Mouse (Mus musculus): ENCODE measurements around the gene Phykpl. TPM values are rescaled to one million over a fixed set of nuclear protein-coding genes. Genes with fewer than 3 reads are reported as not detected.

Gene Phykpl
- polyA plus RNA-seq, 1 experiment from 2014 or later: 18.1 TPM

DNA sequence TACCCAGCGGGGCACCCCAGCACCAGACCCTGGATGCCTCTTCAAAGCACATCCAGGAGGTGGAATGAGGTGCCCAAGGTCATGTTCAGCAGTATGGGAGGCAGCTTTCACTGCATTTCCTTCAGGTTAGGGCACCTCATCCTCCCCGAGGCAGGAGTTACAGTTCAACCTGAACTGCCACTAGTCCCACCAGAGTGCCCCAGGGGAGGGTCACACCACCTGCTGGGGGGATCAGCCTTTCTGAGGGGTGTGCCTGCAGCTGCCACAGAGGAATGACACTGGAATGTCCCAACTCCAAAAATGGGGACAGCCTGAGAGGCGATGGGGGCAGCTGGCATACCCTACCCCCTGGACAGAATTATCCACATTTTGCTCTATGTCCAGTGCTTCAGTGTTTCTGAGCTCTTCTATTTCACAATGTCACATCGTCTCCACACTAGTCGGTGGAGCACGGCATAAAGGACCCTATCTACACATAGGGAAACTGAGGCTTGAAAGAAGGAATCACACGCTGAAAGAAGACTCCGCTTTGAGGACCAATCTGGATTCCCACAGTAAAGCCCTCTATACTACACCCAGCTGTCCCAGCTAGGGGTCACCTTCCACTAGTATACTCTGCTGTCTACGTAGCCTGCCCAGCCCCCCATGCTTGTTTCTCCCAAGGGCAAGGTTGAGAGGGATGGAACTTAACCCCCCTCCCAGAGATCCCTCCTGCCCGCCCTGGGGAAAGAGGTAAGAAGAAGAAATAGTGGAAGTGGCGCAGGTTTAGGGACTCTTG lies 64.7 kb downstream of the Phykpl start:
- WGBS: 43% methylated on average over 11 of the region's 11 CpGs

DNA sequence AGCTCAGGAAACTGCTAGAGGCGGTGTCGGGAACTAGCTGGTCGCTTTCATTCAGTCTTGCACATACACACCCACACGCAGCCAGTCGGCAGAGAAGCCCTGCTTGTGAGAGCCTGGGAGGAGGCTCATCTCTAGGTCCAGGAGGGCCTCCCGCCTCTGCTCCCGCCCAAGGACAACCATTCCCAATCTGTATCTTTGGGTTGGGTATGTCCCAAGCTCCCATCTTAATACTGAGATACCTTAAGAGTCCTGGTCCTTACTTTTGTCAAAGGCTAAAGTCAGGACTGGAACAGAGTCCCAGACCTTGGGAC lies 65.3 kb downstream of the Phykpl start:
- H3K4me1 ChIP-seq: peaks cover 37% of the 10 kb centered on the region

More for the DNA sequence above, 64.7 kb downstream of the Phykpl start:
- peak overlapping the region; percentile 66 for H3K9ac ChIP-seq
- H3K36me3 ChIP-seq: peaks cover 5% of the 10 kb centered on the region; the same call in 1 of the 2 replicates
- H3K27ac ChIP-seq: peak overlapping the region; percentile 66
- peaks cover 3% of the 10 kb centered on the region; the same call in 1 of the 2 replicates for H3K27me3 ChIP-seq
- ATAC-seq (ENCODE audit: borderline replicate concordance, extremely low read depth, low FRiP score, low TSS enrichment): no peak
- H3K4me2 ChIP-seq: peak overlapping the region; percentile 92
- no peaks in the 10 kb centered on the region for H3K9me3 ChIP-seq
- peaks cover 43% of the 10 kb centered on the region for H3K4me1 ChIP-seq
- peak overlapping the region; percentile 65 for H3K4me3 ChIP-seq

DNA sequence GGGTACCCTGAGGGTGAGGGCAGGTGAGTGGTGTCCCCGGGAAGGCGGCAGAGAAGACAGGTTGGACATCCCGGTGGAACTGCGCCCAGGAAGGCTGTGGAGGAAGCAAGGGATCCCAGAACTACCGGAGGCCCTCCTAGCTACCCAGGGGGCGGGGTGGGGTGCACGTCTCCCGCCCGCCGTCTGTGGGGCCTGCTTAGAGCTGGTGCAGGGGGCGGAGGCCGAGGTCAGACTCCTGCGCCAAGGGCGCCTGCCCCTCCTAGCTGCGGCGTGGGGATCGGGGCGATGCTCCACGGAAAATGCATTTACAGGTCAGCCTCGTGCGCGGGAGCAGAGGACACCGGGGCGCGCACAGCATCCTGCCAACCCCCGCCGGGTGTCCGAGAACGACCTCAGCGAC lies 65.7 kb downstream of the Phykpl start:
- peaks cover 33% of the 10 kb centered on the region for H3K4me1 ChIP-seq
- 2% methylated on average over 30 of the region's 30 CpGs for WGBS

More for the DNA sequence above, 65.3 kb downstream of the Phykpl start:
- Histone ChIP-seq H3K4me3 (peak overlapping the region; percentile 65), H3K36me3 (peaks cover 2% of the 10 kb centered on the region; the same call in 1 of the 2 replicates), H3K9me3 (no peaks in the 10 kb centered on the region), H3K27ac (peak overlapping the region; percentile 66), H3K27me3 (peaks cover 3% of the 10 kb centered on the region; the same call in 1 of the 2 replicates), H3K9ac (peak overlapping the region; percentile 66), H3K4me2 (peak overlapping the region; percentile 92)
- 3% methylated on average over 7 of the region's 7 CpGs for WGBS
- ATAC-seq (ENCODE audit: borderline replicate concordance, extremely low read depth, low FRiP score, low TSS enrichment): no peak

DNA sequence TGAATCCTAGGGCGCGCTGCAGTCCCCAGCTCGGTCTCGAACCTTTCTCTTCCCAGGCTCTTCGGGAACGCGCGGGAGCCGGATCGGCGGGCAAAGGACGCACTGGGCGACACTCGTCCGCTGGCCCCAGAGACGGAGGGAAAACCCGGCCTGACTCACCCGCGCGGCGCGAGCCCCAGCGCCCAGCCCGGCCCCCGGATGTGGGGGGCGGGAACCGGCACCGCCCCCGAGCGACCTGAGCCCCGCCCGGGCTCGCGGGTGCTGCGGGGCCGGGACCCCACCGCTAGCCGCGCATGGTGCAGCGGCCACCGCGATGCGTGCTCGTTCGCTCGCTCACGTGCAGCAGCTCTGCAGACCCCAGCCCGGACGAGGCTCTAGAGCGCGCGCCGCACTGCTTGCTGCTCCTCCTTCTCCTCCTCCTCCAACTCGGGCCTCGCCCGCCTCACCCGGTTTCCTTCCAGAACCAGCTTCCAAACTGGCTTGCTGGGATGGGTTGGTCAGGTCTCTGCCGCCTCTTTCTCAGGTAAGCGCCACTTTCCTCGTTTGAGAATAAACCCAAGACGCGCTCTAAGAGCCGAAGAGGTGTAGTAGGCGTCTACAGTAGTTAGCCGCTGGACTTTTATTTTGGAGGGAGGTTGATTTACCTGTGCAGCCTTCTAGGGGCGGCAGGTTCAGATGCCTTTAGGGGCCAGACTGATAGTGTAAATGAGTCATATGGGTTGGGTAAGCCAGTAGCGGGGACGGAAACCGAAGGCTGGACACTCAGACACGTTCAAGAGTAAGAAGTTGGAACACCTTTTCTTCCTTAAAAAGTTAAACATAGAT lies 66.3 kb downstream of the Phykpl start, which contains the start of the genes N4bp3 and D930048N14Rik:
Gene N4bp3 (minus strand): TSS at position 152 of the 825 bp plus-strand sequence.
Gene D930048N14Rik (plus strand): TSS at position 264 of the 825 bp plus-strand sequence.
- H3K27me3 ChIP-seq: peaks cover 3% of the 10 kb centered on the region; the same call in 1 of the 2 replicates
- H3K4me3 ChIP-seq: peak within 1 kb of the TSS; percentile 65
- peak within 1 kb of the TSS; percentile 66 for H3K9ac ChIP-seq
- peak within 1 kb of the TSS; percentile 66 for H3K27ac ChIP-seq
- H3K9me3 ChIP-seq: no peaks in the 10 kb centered on the region
- peak; percentile 82 for ATAC-seq (ENCODE audit: borderline replicate concordance, extremely low read depth, low FRiP score, low TSS enrichment)
- H3K4me2 ChIP-seq: peak within 1 kb of the TSS; percentile 92
- peaks cover 27% of the 10 kb centered on the region for H3K4me1 ChIP-seq
- H3K36me3 ChIP-seq: no peaks in the 10 kb centered on the region
- 2% methylated on average over 64 of the region's 70 CpGs for WGBS

More for the DNA sequence above, 65.7 kb downstream of the Phykpl start:
- peak overlapping the region; percentile 65 for H3K4me3 ChIP-seq
- H3K27ac ChIP-seq: peak overlapping the region; percentile 66
- H3K4me2 ChIP-seq: peak overlapping the region; percentile 92
- no peaks in the 10 kb centered on the region for H3K9me3 ChIP-seq
- ATAC-seq (ENCODE audit: borderline replicate concordance, extremely low read depth, low FRiP score, low TSS enrichment): peak; percentile 16; the same call in 1 of the 2 replicates
- H3K9ac ChIP-seq: peak overlapping the region; percentile 66
- peaks cover 3% of the 10 kb centered on the region; the same call in 1 of the 2 replicates for H3K27me3 ChIP-seq
- H3K36me3 ChIP-seq: no peaks in the 10 kb centered on the region

DNA sequence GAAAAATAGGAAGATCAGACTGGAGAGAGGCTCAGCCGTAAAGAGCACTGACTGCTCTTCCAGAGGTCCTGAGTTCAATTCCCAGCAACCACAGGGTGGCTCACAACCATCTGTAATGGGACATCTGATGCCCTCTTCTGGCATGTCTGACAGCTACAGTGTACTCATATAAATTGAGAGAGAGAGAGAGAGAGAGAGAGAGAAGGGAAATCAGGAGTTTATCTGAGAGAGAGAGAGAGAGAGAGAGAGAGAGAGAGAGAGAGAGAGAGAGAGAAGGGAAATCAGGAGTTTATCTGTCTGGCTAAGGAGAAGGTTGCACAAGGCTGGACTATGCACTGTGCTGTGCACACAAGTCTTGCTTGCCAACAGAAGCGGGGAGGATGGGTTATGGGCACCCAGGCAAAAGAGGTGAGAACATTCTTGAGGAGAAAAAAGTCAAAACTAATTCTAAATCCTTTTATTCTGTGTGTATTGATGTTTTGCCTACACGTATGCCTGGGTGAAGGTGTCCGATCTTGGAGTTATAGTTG lies 68.4 kb downstream of the Phykpl start:
- Histone ChIP-seq H3K36me3 (no peaks in the 10 kb centered on the region), H3K9ac (no peak overlapping the region), H3K27me3 (peaks cover 3% of the 10 kb centered on the region; the same call in 1 of the 2 replicates), H3K4me3 (no peak overlapping the region), H3K9me3 (no peaks in the 10 kb centered on the region), H3K27ac (no peak overlapping the region), H3K4me1 (peaks cover 31% of the 10 kb centered on the region), H3K4me2 (no peak overlapping the region)
- WGBS: 85% methylated on average over 4 of the region's 4 CpGs
- no peak for ATAC-seq (ENCODE audit: borderline replicate concordance, extremely low read depth, low FRiP score, low TSS enrichment)

DNA sequence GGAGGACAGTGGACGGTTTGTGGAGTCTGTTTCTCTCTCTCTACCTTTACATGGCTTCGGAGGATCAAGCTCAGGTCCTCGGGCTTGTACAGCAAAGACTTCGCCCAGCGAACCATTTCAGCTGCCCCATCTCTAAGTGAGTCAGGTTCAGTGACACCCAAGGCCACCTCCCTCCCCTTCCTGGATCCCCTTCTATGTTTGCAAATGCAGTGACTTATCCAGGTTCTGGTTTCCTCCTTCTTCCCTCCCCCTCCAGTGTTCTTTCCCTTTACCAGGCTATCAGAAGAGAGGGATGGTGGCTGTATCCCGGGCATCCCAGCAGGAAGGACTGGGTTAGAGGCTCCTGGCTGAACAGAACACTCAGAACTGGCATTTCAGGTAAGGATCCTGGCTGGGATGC lies 69.2 kb downstream of the Phykpl start:
- Histone ChIP-seq H3K4me1 (peaks cover 31% of the 10 kb centered on the region), H3K27ac (no peak overlapping the region), H3K9ac (no peak overlapping the region), H3K36me3 (no peaks in the 10 kb centered on the region), H3K4me2 (no peak overlapping the region), H3K27me3 (peaks cover 3% of the 10 kb centered on the region; the same call in 1 of the 2 replicates), H3K9me3 (no peaks in the 10 kb centered on the region), H3K4me3 (no peak overlapping the region)
- 79% methylated on average over 6 of the region's 6 CpGs for WGBS
- no peak for ATAC-seq (ENCODE audit: borderline replicate concordance, extremely low read depth, low FRiP score, low TSS enrichment)

Other genes with a start within 250 kb of the Phykpl start
- 465 and 488 TPM in 2 replicates for gene Hnrnpab, start 22.1 kb downstream of the Phykpl start, polyA plus RNA-seq (2015; fragmentation: Nextera tagmentation; extraction: Ambion mirVana)
- gene Nhp2, start 35.0 kb downstream of the Phykpl start, polyA plus RNA-seq (2015; fragmentation: Nextera tagmentation; extraction: Ambion mirVana): 126 and 144 TPM in 2 replicates
- 43.7 and 43.8 TPM in 2 replicates for gene Rmnd5b, start 51.1 kb downstream of the Phykpl start, polyA plus RNA-seq (2015; fragmentation: Nextera tagmentation; extraction: Ambion mirVana)
- gene N4bp3, start 66.1 kb downstream of the Phykpl start, polyA plus RNA-seq (2015; fragmentation: Nextera tagmentation; extraction: Ambion mirVana): 46.2 and 46.6 TPM in 2 replicates
- gene D930048N14Rik, start 66.2 kb downstream of the Phykpl start, polyA plus RNA-seq (2015; fragmentation: Nextera tagmentation; extraction: Ambion mirVana): 2.7 and 3.9 TPM in 2 replicates
- gene 0610009B22Rik, start 104.1 kb downstream of the Phykpl start, polyA plus RNA-seq (2015; fragmentation: Nextera tagmentation; extraction: Ambion mirVana): 98.9 and 99.4 TPM in 2 replicates
- gene Sec24a, start 178.9 kb downstream of the Phykpl start, polyA plus RNA-seq (2015; fragmentation: Nextera tagmentation; extraction: Ambion mirVana): 10.6 and 12.6 TPM in 2 replicates
- 104 and 120 TPM in 2 replicates for gene Sar1b, start 178.9 kb downstream of the Phykpl start, polyA plus RNA-seq (2015; fragmentation: Nextera tagmentation; extraction: Ambion mirVana)

All from lung, embryonic 15.5 days (tissue).